8 mouse cellular contexts compared by ENCODE assay signal in the genomic region with DNA sequence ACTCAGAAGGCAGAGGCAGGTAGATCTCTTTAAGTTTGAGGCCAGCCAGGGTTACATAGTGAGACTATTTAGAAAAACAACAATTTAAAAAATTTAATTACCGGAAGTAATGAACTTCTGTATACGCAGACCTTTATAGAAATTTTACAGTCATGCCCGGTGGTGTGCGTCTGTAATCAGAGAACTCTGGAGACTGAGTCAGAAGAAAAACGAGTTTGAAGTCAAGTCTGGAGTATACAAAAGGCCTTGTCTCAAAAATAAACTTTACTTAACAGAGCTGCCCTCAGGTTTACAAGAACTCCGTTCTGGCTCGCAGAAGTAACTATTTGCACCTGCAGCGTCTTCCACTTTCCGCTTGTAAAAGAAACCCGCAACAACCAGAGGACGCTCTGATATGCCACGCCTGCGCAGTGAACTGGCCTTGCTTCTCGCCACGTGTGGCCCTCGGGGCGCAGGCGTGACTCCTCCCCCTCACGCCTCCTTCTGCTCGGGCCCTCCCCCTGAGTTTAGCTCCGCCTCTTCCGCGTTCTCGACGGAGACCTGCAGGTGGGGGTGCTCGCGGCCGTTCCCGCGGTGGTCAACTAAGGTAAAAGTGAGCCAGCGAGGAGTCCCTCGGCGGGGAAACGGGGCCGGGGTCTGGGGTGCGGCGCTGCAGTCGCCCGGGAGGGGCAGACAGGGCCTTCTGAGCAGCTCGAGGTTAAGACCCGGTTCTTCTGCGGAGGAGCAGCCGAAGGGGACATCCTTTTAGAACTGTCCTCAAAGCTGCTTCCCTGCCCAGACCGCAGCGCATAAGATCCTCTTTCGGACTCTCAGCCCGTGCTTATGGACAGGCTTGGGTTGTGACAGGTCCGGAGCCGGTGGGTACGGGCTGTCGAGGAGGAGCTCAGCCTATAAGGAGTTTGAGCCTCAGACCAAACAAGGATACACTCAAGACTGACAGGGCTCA. TPM values are rescaled to one million over a fixed set of nuclear protein-coding genes. Genes with fewer than 3 reads are reported as not detected.
DNase-seq lines count a peak whose midpoint lies in the region; ATAC-seq and TF ChIP-seq lines count a peak whose summit lies in the region.

Gene Mknk1 (plus strand): TSS at position 503 of the 946 bp plus-strand sequence.

- peak; percentile 95 for ATAC-seq in G1E (ENCODE audit: extremely low read depth, insufficient number of reproducible peaks, low FRiP score, poor library complexity, severe bottlenecking)
- peak; percentile 98 for ATAC-seq in forebrain, postnatal 0 days
- peak; percentile 96 for ATAC-seq in lung, embryonic 15.5 days (ENCODE audit: borderline replicate concordance, extremely low read depth, low FRiP score, low TSS enrichment)

- H3K4me3 ChIP-seq in G1E (ENCODE audit: low read depth, low read length), result peak within 1 kb of the TSS; percentile 86
- H3K4me3 ChIP-seq in forebrain, postnatal 0 days (ENCODE audit: low read depth, low read length), result peak within 1 kb of the TSS; percentile 75
- H3K4me3 ChIP-seq in lung, embryonic 15.5 days, result peak within 1 kb of the TSS; percentile 65

- peak within 1 kb of the TSS; percentile 60 for H3K9ac ChIP-seq in forebrain, postnatal 0 days
- H3K9ac ChIP-seq in lung, embryonic 15.5 days, result peak within 1 kb of the TSS; percentile 49

- DNase-seq in G1E (ENCODE audit: low spot score), result peak; percentile 65
- DNase-seq in cerebellum, adult 18-20 months, result peak; percentile 93
- DNase-seq in forebrain, postnatal 0 days, result peak; percentile 93
- DNase-seq in heart, postnatal 4 days, result peak; percentile 94
- peak; percentile 86 to 90 for DNase-seq in layer of hippocampus, adult 8-10 months (ENCODE audit: low spot score in 2 of 2)
- DNase-seq in ovary, adult 18-20 months (ENCODE audit: low spot score), result peak; percentile 88
- DNase-seq in thymus, postnatal 0 days (ENCODE audit: low spot score), result peak; percentile 96

- no peak within 1 kb of the TSS for H3K27ac ChIP-seq in forebrain, postnatal 0 days (ENCODE audit: low read depth, low read length)
- peak within 1 kb of the TSS; percentile 54 for H3K27ac ChIP-seq in lung, embryonic 15.5 days

- peaks cover 61% of the 10 kb centered on the region for H3K36me3 ChIP-seq in G1E (replicated peaks)
- no peaks in the 10 kb centered on the region; the same call in 1 of the 2 replicates for H3K36me3 ChIP-seq in forebrain, postnatal 0 days (ENCODE audit: insufficient read depth)
- peaks cover 7% of the 10 kb centered on the region for H3K36me3 ChIP-seq in lung, embryonic 15.5 days

- no peaks in the 10 kb centered on the region for H3K27me3 ChIP-seq in G1E (ENCODE audit: insufficient read depth, low read length)
- no peaks in the 10 kb centered on the region for H3K27me3 ChIP-seq in forebrain, postnatal 0 days (ENCODE audit: insufficient read depth, low read length)
- H3K27me3 ChIP-seq in lung, embryonic 15.5 days, result no peaks in the 10 kb centered on the region

- no peak for TF ChIP-seq CTCF in G1E (IDR thresholded peaks at IDR 0.05; ENCODE audit: low read depth, low read length)
- peak; percentile 34 for TF ChIP-seq CTCF in forebrain, postnatal 0 days (IDR thresholded peaks at IDR 0.05; ENCODE audit: low read depth)

- peak within 1 kb of the TSS; percentile 71 for H3K4me2 ChIP-seq in forebrain, postnatal 0 days (ENCODE audit: low read depth)
- H3K4me2 ChIP-seq in lung, embryonic 15.5 days, result peak within 1 kb of the TSS; percentile 63

- WGBS in forebrain, postnatal 0 days, result 3% methylated on average over 51 of the region's 51 CpGs
- 1% methylated on average over 51 of the region's 51 CpGs for WGBS in lung, embryonic 15.5 days

- H3K9me3 ChIP-seq in G1E (replicated peaks), result no peaks in the 10 kb centered on the region
- H3K9me3 ChIP-seq in forebrain, postnatal 0 days (ENCODE audit: low read length), result no peaks in the 10 kb centered on the region
- no peaks in the 10 kb centered on the region for H3K9me3 ChIP-seq in lung, embryonic 15.5 days

- peaks cover 46% of the 10 kb centered on the region for H3K4me1 ChIP-seq in G1E (ENCODE audit: insufficient read depth, low read depth, low read length)
- 0 out of 2 replicates have a peak, but pooled peaks cover 7% of the 10 kb centered on the region for H3K4me1 ChIP-seq in forebrain, postnatal 0 days (ENCODE audit: insufficient read depth)
- peaks cover 10% of the 10 kb centered on the region for H3K4me1 ChIP-seq in lung, embryonic 15.5 days

RNA-seq across cellular contexts. Expression of gene Mknk1, which starts in this region (rescaled TPM):
- total RNA-seq in G1E (2014; fragmentation: Nextera tagmentation) (78.5 and 86.9 TPM in 2 replicates), G1E (2017) (78.7 and 111 TPM in 2 replicates)
- 34.9 and 39.8 TPM in 2 replicates for polyA plus RNA-seq in G1E (2012)
- 18.9 and 19.8 TPM in 2 replicates for total RNA-seq in forebrain, postnatal 0 days (2014; rRNA removed)
- 22.8 and 24.3 TPM in 2 replicates for polyA plus RNA-seq in forebrain, postnatal 0 days (2015; fragmentation: Nextera tagmentation; extraction: Ambion mirVana)
- total RNA-seq in heart, postnatal 4 days (2021), result 10 to 100 TPM; 22.1 to 23.6 TPM
- 10 to 100 TPM; 47.2 to 70.6 (median 53.7) TPM for total RNA-seq in layer of hippocampus, adult 8-10 months (2022)
- 23.9 and 28.3 TPM in 2 replicates for polyA plus RNA-seq in lung, embryonic 15.5 days (2015; fragmentation: Nextera tagmentation; extraction: Ambion mirVana)
- 41.3 and 42.5 TPM in 2 replicates for polyA plus RNA-seq in thymus, postnatal 0 days (2015; fragmentation: Nextera tagmentation; extraction: Ambion mirVana)
